Mouse (Mus musculus) megakaryocyte, embryonic 14.5 days (primary cell): Measurements from ENCODE around the gene Dlg4. TPM values are rescaled to one million over a fixed set of nuclear protein-coding genes. Genes with fewer than 3 reads are reported as not detected.

ENCODE experiments used
- H3K27me3 ChIP-seq: replicated peaks from 2 replicates; pipeline ENCODE3; 2012; ENCODE audit warnings: inconsistent platforms
- H3K36me3 ChIP-seq: replicated peaks from 2 replicates; pipeline ENCODE3; 2012; ENCODE audit warnings: low read length, inconsistent platforms, mixed read lengths
- H3K4me1 ChIP-seq: 2 replicates; pipeline ENCODE4 v1.6.1; 2012; ENCODE audit warnings: inconsistent platforms
- H3K4me3 ChIP-seq: replicated peaks from 2 replicates; pipeline ENCODE3; 2012; ENCODE audit warnings: moderate library complexity, mild to moderate bottlenecking, inconsistent platforms
- H3K9me3 ChIP-seq: 2 replicates; pipeline ENCODE4 v1.6.1; 2012; ENCODE audit warnings: inconsistent platforms
- FLI1 ChIP-seq: IDR thresholded peaks from 2 replicates; pipeline ENCODE4 v1.6.1; 2012; ENCODE audit warnings: low read length, inconsistent platforms, mixed read lengths
- GATA1 ChIP-seq: IDR thresholded peaks from 3 replicates; pipeline ENCODE4 v1.6.1; 2012; ENCODE audit warnings: mixed read lengths, low read length, inconsistent platforms, borderline replicate concordance
- polyA plus RNA-seq: library from polyadenylated mRNA; stranded (reverse); fragments of >175 nt; gene quantifications from 2 replicates; pipeline ENCODE4 v1.2.3, GENCODE M21; 2012; ENCODE audit warnings: low replicate concordance; ENCODE audit not compliant: insufficient read depth

Gene Dlg4
- polyA plus RNA-seq, 1 experiment, result 22.0 TPM

- peak within 1 kb of the TSS; percentile 51 for H3K4me3 ChIP-seq
- H3K9me3 ChIP-seq, result peaks cover 7% of the 10 kb centered on the region
- H3K4me1 ChIP-seq, result peaks cover 4% of the 10 kb centered on the region; the same call in 1 of the 2 replicates
- H3K36me3 ChIP-seq, result no peaks in the 10 kb centered on the region
- H3K27me3 ChIP-seq, result peaks cover 65% of the 10 kb centered on the region
- TF ChIP-seq GATA1 (no peak), FLI1 (no peak)
Measured at GRCm38 (mm10) chr11:70091986-70092783, 75.4 kb downstream of the Dlg4 start, which contains the start of gene Asgr2. Asgr2 (plus strand) TSS chr11:70092644.

Other genes starting within 250 kb of the Dlg4 start
- not detected in 2 replicates for gene Chrnb1, start 221.0 kb upstream of the Dlg4 start, polyA plus RNA-seq
- gene Fgf11, start 215.1 kb upstream of the Dlg4 start, polyA plus RNA-seq, result 0.64 TPM in 1 of 2 replicates, not detected in the other
- gene Tmem102, start 211.3 kb upstream of the Dlg4 start, polyA plus RNA-seq, result not detected in 2 replicates
- not detected in 2 replicates for gene Gm39566, start 201.6 kb upstream of the Dlg4 start, polyA plus RNA-seq
- not detected in 2 replicates for gene Spem2, start 198.5 kb upstream of the Dlg4 start, polyA plus RNA-seq
- not detected in 2 replicates for gene Spem1, start 194.8 kb upstream of the Dlg4 start, polyA plus RNA-seq
- 4.9 and 17.7 TPM in 2 replicates for gene Nlgn2, start 179.2 kb upstream of the Dlg4 start, polyA plus RNA-seq
- gene Tmem256, start 178.4 kb upstream of the Dlg4 start, polyA plus RNA-seq, result 742 and 1,105 TPM in 2 replicates
- gene Plscr3, start 170.6 kb upstream of the Dlg4 start, polyA plus RNA-seq, result 41.3 and 79.4 TPM in 2 replicates
- not detected in 2 replicates for gene Tnk1, start 158.2 kb upstream of the Dlg4 start, polyA plus RNA-seq
- not detected in 2 replicates for gene Tmem95, start 138.9 kb upstream of the Dlg4 start, polyA plus RNA-seq
- 0.98 TPM in 1 of 2 replicates, not detected in the other for gene Kctd11, start 135.5 kb upstream of the Dlg4 start, polyA plus RNA-seq
- 47.6 and 58.4 TPM in 2 replicates for gene Acap1, start 121.4 kb upstream of the Dlg4 start, polyA plus RNA-seq
- 0.25 TPM in 1 of 2 replicates, not detected in the other for gene 2810408A11Rik, start 116.0 kb upstream of the Dlg4 start, polyA plus RNA-seq
- gene Neurl4, start 115.9 kb upstream of the Dlg4 start, polyA plus RNA-seq, result 17.6 and 26.8 TPM in 2 replicates
- 116 and 124 TPM in 2 replicates for gene Gps2, start 103.1 kb upstream of the Dlg4 start, polyA plus RNA-seq
- gene Eif5a, start 95.0 kb upstream of the Dlg4 start, polyA plus RNA-seq, result 2,079 and 2,119 TPM in 2 replicates
- 0.75 TPM in 1 of 2 replicates, not detected in the other for gene Ybx2, start 81.1 kb upstream of the Dlg4 start, polyA plus RNA-seq
- not detected in 2 replicates for gene Slc2a4, start 68.8 kb upstream of the Dlg4 start, polyA plus RNA-seq
- gene Cldn7, start 52.2 kb upstream of the Dlg4 start, polyA plus RNA-seq, result not detected in 2 replicates
- gene Ctdnep1, start 35.8 kb upstream of the Dlg4 start, polyA plus RNA-seq, result 289 and 291 TPM in 2 replicates
- gene Elp5, start 34.4 kb upstream of the Dlg4 start, polyA plus RNA-seq, result 11.0 TPM in 1 of 2 replicates, not detected in the other
- 495 and 977 TPM in 2 replicates for gene Gabarap, start 25.8 kb upstream of the Dlg4 start, polyA plus RNA-seq
- 24.1 and 85.6 TPM in 2 replicates for gene Phf23, start 21.2 kb upstream of the Dlg4 start, polyA plus RNA-seq
- 28.6 and 64.4 TPM in 2 replicates for gene Dvl2, start 16.3 kb upstream of the Dlg4 start, polyA plus RNA-seq
- gene Acadvl, start 1.5 kb upstream of the Dlg4 start, polyA plus RNA-seq, result 12.7 and 34.2 TPM in 2 replicates
- 0.36 TPM in 1 of 2 replicates, not detected in the other for gene Asgr1, start 37.1 kb downstream of the Dlg4 start, polyA plus RNA-seq
- gene Asgr2, start 75.7 kb downstream of the Dlg4 start, polyA plus RNA-seq, result 0.09 TPM in 1 of 2 replicates, not detected in the other
- not detected in 2 replicates for gene Mgl2, start 113.4 kb downstream of the Dlg4 start, polyA plus RNA-seq
- gene Clec10a, start 139.3 kb downstream of the Dlg4 start, polyA plus RNA-seq, result 0.93 TPM in 1 of 2 replicates, not detected in the other
- gene Slc16a11, start 195.8 kb downstream of the Dlg4 start, polyA plus RNA-seq, result not detected in 2 replicates
- 5.3 and 8.1 TPM in 2 replicates for gene Slc16a13, start 204.1 kb downstream of the Dlg4 start, polyA plus RNA-seq
- not detected in 2 replicates for gene Bcl6b, start 212.9 kb downstream of the Dlg4 start, polyA plus RNA-seq
- 169 and 210 TPM in 2 replicates for gene 0610010K14Rik, start 221.0 kb downstream of the Dlg4 start, polyA plus RNA-seq
- gene Gm21988, start 222.9 kb downstream of the Dlg4 start, polyA plus RNA-seq, result 25.7 and 41.9 TPM in 2 replicates
- 869 and 1,064 TPM in 2 replicates for gene Rnasek, start 222.9 kb downstream of the Dlg4 start, polyA plus RNA-seq
- gene Alox12, start 238.4 kb downstream of the Dlg4 start, polyA plus RNA-seq, result 66.3 and 164 TPM in 2 replicates